Mouse (Mus musculus) left cerebral cortex, postnatal 25 days (tissue): ENCODE measurements around the gene Chmp2a. TPM values are rescaled to one million over a fixed set of nuclear protein-coding genes. Genes with fewer than 3 reads are reported as not detected.

ENCODE experiments used
- DNase-seq, 2 experiments: peaks; one replicate each; pipeline ENCODE4 v3.0.0; 2022; ENCODE audit warnings: low spot score in 2 of 2, mixed read lengths in 1 of 2
- intact Hi-C: fragments of 180-260 bp; cut with DNase I; formaldehyde crosslinking; loops from one replicate; pipeline ENCODE4 v1.15.1; 2025
- total RNA-seq, 2 experiments: library from RNA; stranded (reverse); gene quantifications; 2 replicates each; pipeline ENCODE4 v1.2.3; 2021

Chmp2a gene
- total RNA-seq, 2 experiments from 2014 or later, result 127 to 131 TPM

GRCm38 (mm10) chr7:13037901-13038555 is 3.4 kb upstream of the Chmp2a start, which contains the start of gene Ube2m:
TSS of gene Ube2m (minus strand) at chr7:13038275.
- intact Hi-C loops, result loop anchor here (5.0 to 10.0 kb wide), 3 partner anchors 61 to 553 kb away; partner anchors contain the start of genes Rps5 and Zfp446
- peak; percentile 100 for DNase-seq

- intact Hi-C loops, result loop anchor here (5.0 to 10.0 kb wide), 3 partner anchors 60 to 553 kb away; partner anchors contain the start of genes Rps5 and Zfp446
- DNase-seq, result no peak
These were observed 2.8 kb upstream of the Chmp2a start for GRCm38 (mm10) chr7:13037366-13037765.

DNA sequence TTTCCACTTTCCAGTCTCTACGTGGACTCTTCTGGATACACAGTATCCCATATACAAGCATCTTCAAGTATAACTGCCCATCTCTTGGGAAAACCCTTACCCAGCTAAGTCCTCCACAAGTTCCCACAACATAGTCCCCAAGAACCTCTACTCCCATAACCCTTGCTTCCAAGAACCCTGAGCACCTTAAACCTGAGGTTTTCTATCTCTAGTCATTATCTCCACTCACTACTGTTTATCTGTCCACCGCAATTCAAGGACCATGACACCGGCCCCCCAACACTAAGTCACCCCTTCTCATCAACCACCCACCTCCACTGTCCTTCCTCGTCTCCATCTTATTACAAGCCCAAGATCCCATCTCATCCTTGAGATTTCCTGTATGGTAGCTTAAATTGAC is 2.2 kb upstream of the Chmp2a start:
- no peak for DNase-seq
- intact Hi-C loops, result loop anchor here (5.0 to 10.0 kb wide), 3 partner anchors 60 to 552 kb away; partner anchors contain the start of genes Rps5 and Zfp446

- intact Hi-C loops, result loop anchor here (5.0 to 10.0 kb wide), 3 partner anchors 58 to 551 kb away; partner anchors contain the start of genes Rps5 and Zfp446
- peak in 1 of 2 experiments; percentile 11 for DNase-seq
These were observed 726 bp upstream of the Chmp2a start for GRCm38 (mm10) chr7:13035211-13035855.

- no peak for DNase-seq
- intact Hi-C loops, result loop anchor here (1.0 to 10.0 kb wide), 2 partner anchors 8 to 549 kb away; no protein-coding TSS in a partner anchor
These were observed 1.0 kb downstream of the Chmp2a start for GRCm38 (mm10) chr7:13033451-13034147.

DNA sequence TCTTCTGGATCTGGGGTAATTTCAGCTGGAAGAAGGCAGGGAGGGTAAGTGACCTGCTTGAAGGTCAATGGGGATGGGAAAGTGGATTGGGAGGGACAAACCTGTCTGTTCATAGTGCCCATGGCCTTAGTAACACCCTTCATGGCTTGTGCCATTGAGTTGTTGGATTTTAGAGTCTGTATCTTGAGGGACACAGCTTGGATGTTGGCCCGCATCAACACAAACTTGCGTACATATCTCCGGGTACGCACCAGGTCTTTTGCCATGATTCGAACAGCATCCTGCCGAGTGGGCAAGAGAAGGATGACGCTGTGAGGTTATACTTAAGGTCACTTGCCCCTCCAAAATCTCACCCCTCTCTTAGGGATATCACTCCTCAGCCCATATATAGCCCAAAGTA is 2.1 kb downstream of the Chmp2a start:
- intact Hi-C loops, result loop anchor here (10.0 kb wide), 1 partner anchor 548 kb away; no protein-coding TSS in a partner anchor
- no peak for DNase-seq

DNA sequence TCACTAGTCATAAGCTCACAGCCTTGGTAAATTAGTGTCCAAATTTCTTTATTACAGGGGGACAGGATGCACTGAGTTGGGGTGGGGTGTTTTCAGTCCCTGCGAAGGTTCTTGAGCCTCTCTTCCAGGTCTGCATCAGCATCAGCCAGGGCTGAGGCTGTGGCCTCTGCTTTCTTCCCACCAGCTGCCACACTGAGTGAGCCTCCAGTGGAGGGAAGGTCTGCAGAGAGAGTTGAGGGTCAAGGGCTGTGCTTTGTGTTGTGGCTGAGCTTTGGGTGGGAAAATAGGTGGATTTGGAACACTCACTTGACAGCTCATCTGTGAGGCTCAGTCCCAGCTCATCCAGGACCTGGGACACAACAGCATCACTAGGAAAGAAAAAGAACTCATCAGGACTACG is 2.6 kb downstream of the Chmp2a start:
- intact Hi-C loops, result loop anchor here (10.0 kb wide), 1 partner anchor 547 kb away; no protein-coding TSS in a partner anchor
- no peak for DNase-seq

- intact Hi-C loops, result loop anchor here (10.0 kb wide), 1 partner anchor 546 kb away; no protein-coding TSS in a partner anchor
- no peak for DNase-seq
These were observed 3.5 kb downstream of the Chmp2a start for GRCm38 (mm10) chr7:13031069-13031468.

- intact Hi-C loops, result no loop called here
- DNase-seq, result no peak
These were observed 5.6 kb downstream of the Chmp2a start for GRCm38 (mm10) chr7:13028986-13029385.

- intact Hi-C loops, result loop anchor here (1.0 to 2.0 kb wide), 2 partner anchors 9 to 17 kb away; partner anchors contain the start of gene Chmp2a
These were observed 9.0 kb downstream of the Chmp2a start for GRCm38 (mm10) chr7:13025511-13026112.

GRCm38 (mm10) chr7:13024805-13025204 is 9.8 kb downstream of the Chmp2a start:
- intact Hi-C loops, result loop anchor here (1.0 to 2.0 kb wide), 2 partner anchors 9 to 16 kb away; partner anchors contain the start of gene Chmp2a
- peak; percentile 80 to 82 for DNase-seq

More at GRCm38 (mm10) chr7:13025511-13026112, 9.0 kb downstream of the Chmp2a start:
- DNase-seq, result no peak

DNA sequence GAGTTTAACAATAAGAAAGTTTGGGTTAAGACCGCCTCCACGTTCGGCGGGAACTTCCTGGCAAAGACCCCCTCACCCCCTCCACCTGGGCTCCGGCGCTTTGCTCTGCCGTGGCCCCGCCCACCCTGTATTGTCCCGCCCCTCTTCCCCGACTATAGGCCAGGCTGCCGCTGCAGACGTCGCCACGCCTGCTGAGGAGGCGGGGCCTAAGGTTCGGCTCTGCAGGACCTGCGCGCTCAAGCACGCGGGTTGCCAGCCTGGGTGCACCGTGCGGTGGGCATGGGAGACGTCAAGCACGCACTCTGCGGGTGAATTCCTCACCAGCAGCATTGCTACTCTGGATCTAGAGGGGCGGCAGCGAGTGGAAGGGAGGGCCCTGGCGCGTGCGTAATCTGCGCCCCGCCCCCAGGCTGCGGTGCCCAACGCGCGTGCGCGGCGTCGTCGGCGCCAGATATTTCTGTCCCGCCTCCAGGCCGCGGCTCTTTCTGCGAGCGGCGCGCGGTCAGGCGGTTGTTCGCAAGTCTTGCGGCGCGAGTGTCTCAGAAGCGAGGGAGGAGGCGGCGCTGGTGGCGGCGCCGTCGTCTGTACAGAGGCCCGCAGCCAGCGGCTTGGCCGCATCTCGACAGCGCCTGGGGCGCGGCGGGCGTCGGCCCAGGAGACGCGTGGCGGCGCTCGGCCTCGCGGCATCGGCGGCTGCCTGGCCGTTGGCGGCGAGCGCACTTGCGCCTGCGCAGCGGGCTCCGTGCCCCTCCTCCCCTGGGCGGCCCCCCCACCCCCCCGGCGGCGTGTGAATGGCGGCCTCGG is 10.5 kb downstream of the Chmp2a start:
- DNase-seq, result peak; percentile 94 to 98
- intact Hi-C loops, result loop anchor here (2.0 kb wide), 1 partner anchor 15 kb away; no protein-coding TSS in a partner anchor

- intact Hi-C loops, result no loop called here
- peak in 1 of 2 experiments; percentile 28 for DNase-seq
These were observed 11.7 kb downstream of the Chmp2a start for GRCm38 (mm10) chr7:13022773-13023535.

- no peak for DNase-seq
- intact Hi-C loops, result no loop called here
These were observed 19.4 kb downstream of the Chmp2a start for GRCm38 (mm10) chr7:13015217-13015616.

- DNase-seq, result no peak
- intact Hi-C loops, result no loop called here
These were observed 20.2 kb downstream of the Chmp2a start for GRCm38 (mm10) chr7:13014275-13014839.

GRCm38 (mm10) chr7:13013671-13014070 is 20.9 kb downstream of the Chmp2a start:
- no peak for DNase-seq
- intact Hi-C loops, result no loop called here
